Comparison of ENCODE assay signal across 8 mouse cellular contexts in the genomic region with DNA sequence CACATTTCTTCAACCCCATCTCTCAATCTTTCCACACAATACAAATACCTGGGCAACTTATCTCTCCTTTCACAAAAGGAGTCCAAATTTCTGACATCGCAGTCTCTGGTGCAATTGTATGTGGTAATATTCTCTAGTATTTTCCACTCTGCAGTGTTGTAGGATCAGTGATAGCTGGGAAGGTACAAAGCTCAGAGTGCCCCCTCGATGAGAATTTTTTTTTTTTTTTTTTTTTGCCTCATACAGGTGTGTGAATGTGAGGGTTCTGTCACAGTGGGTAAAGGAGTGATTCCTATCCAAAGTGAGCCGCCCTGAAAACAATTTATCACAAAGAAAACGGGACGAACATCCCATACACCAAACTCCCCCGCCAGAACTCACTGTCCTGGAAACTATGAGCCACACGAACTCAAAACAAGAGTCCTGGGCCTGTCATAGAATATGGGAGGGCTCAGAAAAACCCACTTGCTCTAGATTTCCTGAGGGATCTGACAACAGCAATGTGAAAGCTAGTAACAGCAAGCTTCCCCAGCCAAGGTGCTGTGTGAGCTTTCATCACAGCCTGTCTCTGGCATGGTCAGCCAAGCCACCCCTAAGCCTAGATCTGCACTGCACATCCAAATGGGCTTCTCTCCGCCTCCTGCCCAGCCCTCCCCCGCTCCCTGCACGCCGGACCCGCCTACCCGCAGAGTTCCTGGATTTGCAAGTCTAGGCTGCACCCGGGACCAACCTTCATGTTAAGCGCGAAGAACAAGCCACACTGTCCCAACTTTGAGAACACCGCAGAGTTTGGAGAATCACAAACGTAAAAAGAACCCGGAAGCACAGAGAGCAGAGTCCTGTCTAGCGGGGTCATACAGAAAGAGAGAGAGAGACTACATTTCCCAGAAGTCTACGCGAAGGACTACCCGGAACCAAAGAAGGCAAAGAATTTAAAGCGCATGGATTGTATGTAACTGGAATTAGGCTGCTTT. TPM values are rescaled to one million over a fixed set of nuclear protein-coding genes. Genes with fewer than 3 reads are reported as not detected.
DNase-seq lines count a peak whose midpoint lies in the region; ATAC-seq and TF ChIP-seq lines count a peak whose summit lies in the region.

A gene (minus strand): TSS at position 896 of the 974 bp plus-strand sequence.

- peak within 1 kb of the TSS; percentile 62 for H3K4me3 ChIP-seq in hindbrain, embryonic 11.5 days (ENCODE audit: low read depth, low read length)
- peak within 1 kb of the TSS; percentile 73 for H3K4me3 ChIP-seq in lung, postnatal 0 days (ENCODE audit: low read depth, low read length)

- no peak within 1 kb of the TSS for H3K27ac ChIP-seq in hindbrain, embryonic 11.5 days (ENCODE audit: low read depth, low read length)
- peak within 1 kb of the TSS; percentile 77 for H3K27ac ChIP-seq in lung, postnatal 0 days (ENCODE audit: low read length)

- H3K36me3 ChIP-seq in hindbrain, embryonic 11.5 days (ENCODE audit: control insufficient read depth, insufficient read depth, low read length) = no peaks in the 10 kb centered on the region
- H3K36me3 ChIP-seq in lung, postnatal 0 days (ENCODE audit: insufficient read depth, low read length) = no peaks in the 10 kb centered on the region

- peak; percentile 95 for ATAC-seq in hindbrain, embryonic 11.5 days (ENCODE audit: low FRiP score)
- peak; percentile 92 for ATAC-seq in lung, postnatal 0 days

- WGBS in hindbrain, embryonic 11.5 days = 8% methylated on average over 24 of the region's 24 CpGs
- WGBS in lung, postnatal 0 days = 5% methylated on average over 24 of the region's 24 CpGs

- H3K27me3 ChIP-seq in hindbrain, embryonic 11.5 days (ENCODE audit: control insufficient read depth, insufficient read depth, low read length) = no peaks in the 10 kb centered on the region
- H3K27me3 ChIP-seq in lung, postnatal 0 days (replicated peaks; ENCODE audit: insufficient read depth, low read length) = no peaks in the 10 kb centered on the region

- DNase-seq in NIH3T3 (ENCODE audit: low read depth) = peak; percentile 79
- DNase-seq in cerebellum, postnatal 10 days = peak; percentile 76 to 82
- peak; percentile 22 to 71 for DNase-seq in frontal cortex, adult 2 months (ENCODE audit: extremely low spot score in 1 of 2, low spot score in 1 of 2)
- peak; percentile 68 for DNase-seq in hindbrain, embryonic 11.5 days (ENCODE audit: low spot score)
- peak; percentile 51 to 61 for DNase-seq in layer of hippocampus, postnatal 10 days (ENCODE audit: low spot score in 2 of 2)
- peak; percentile 91 for DNase-seq in lung, postnatal 0 days (ENCODE audit: low spot score)
- peak; percentile 37 for DNase-seq in ovary, postnatal 14 days (ENCODE audit: low spot score)
- DNase-seq in thymus, postnatal 10 days (ENCODE audit: low spot score in 2 of 2) = peak; percentile 36 to 46

- no peaks in the 10 kb centered on the region for H3K4me1 ChIP-seq in hindbrain, embryonic 11.5 days (replicated peaks; ENCODE audit: control insufficient read depth, insufficient read depth, low read length)
- no peaks in the 10 kb centered on the region for H3K4me1 ChIP-seq in lung, postnatal 0 days (ENCODE audit: insufficient read depth, low read depth, low read length)

- peak within 1 kb of the TSS; percentile 55 for H3K9ac ChIP-seq in hindbrain, embryonic 11.5 days (ENCODE audit: low read depth, low read length)
- peak within 1 kb of the TSS; percentile 44; the same call in 1 of the 2 replicates for H3K9ac ChIP-seq in lung, postnatal 0 days (replicated peaks; ENCODE audit: low read depth)

- H3K9me3 ChIP-seq in hindbrain, embryonic 11.5 days (ENCODE audit: control insufficient read depth, low read length) = no peaks in the 10 kb centered on the region
- H3K9me3 ChIP-seq in lung, postnatal 0 days (ENCODE audit: low read length) = no peaks in the 10 kb centered on the region

- peak; percentile 23; the same call in 1 of the 2 replicates for TF ChIP-seq EP300 in lung, postnatal 0 days (IDR thresholded peaks at IDR 0.05)

- peak within 1 kb of the TSS; percentile 49 for H3K4me2 ChIP-seq in hindbrain, embryonic 11.5 days (replicated peaks; ENCODE audit: low read depth, low read length)
- peak within 1 kb of the TSS; percentile 56 for H3K4me2 ChIP-seq in lung, postnatal 0 days (replicated peaks; ENCODE audit: low read depth, low read length)

- no peak for TF ChIP-seq CTCF in lung, postnatal 0 days (IDR thresholded peaks at IDR 0.05)

RNA-seq across cellular contexts. Expression of the gene that starts here (rescaled TPM):
- 3.1 and 3.9 TPM in 2 replicates for polyA plus RNA-seq in frontal cortex, adult 2 months (2012; rRNA removed)
- 6.0 and 6.3 TPM in 2 replicates for polyA plus RNA-seq in hindbrain, embryonic 11.5 days (2014; fragmentation: Nextera tagmentation; extraction: Ambion mirVana)
- total RNA-seq in layer of hippocampus, postnatal 10 days (2021) = 1 to 10 TPM; 5.5 to 6.9 TPM
- polyA plus RNA-seq in lung, postnatal 0 days (2015; fragmentation: Nextera tagmentation; extraction: Ambion mirVana) = 4.2 and 4.8 TPM in 2 replicates

Comparison
In these comparisons a context has a peak if more than half of its experiments do, and no peak if none do; other contexts are left out.
1. DNase-seq: peak in every context shown above with its lines; median percentile 91 in lung, postnatal 0 days; 79 in NIH3T3; 79 in cerebellum, postnatal 10 days; 68 in hindbrain, embryonic 11.5 days; 56 in layer of hippocampus, postnatal 10 days; 46 in frontal cortex, adult 2 months; 41 in thymus, postnatal 10 days; 37 in ovary, postnatal 14 days.